Mouse (Mus musculus): ENCODE data around the gene Pon3.

Pon3 gene

DNA sequence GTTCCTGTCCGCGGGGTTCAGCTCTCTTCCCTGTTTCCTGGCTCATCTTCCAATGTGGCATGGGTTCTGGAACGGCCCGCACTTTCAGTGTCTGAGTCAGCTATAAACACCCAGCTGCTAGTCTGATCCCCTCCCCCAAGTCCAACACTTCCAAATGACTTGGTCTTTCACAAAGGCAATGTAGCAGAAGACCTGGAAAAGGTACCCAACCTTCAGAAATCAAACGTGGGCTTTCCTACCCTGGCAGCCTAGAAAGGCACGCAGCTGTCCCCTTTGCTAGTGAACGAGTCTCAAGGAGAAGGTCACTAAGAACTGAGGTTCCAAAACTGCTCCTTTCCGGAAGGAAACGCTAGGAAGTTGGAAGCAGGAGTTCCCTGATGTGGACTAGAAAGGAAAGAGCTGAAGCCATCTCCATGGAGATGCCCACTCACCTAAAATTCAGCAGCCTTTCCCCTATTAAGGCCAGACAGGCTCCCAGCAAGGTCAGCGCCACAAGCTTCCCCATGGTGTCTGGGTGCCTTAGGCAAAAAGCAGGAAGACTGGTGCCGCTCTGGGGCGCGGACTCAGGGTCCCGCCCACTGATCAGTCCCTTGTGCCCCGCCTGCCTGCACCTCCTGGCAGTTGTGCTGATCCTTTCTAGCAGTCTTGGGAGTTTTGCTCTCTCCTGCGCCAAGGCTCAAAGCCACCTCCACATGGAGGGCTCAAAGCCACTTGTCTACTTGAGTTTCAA lies at the start of gene Pon3:
Pon3 (minus strand) TSS at position 565 of the 730 bp plus-strand sequence.
- peak; percentile 49 for DNase-seq (ENCODE audit: low spot score)

- no peak for DNase-seq (ENCODE audit: low spot score)
Measured at GRCm38 (mm10) chr6:5304956-5305355, 48.9 kb upstream of the Pon3 start.

DNA sequence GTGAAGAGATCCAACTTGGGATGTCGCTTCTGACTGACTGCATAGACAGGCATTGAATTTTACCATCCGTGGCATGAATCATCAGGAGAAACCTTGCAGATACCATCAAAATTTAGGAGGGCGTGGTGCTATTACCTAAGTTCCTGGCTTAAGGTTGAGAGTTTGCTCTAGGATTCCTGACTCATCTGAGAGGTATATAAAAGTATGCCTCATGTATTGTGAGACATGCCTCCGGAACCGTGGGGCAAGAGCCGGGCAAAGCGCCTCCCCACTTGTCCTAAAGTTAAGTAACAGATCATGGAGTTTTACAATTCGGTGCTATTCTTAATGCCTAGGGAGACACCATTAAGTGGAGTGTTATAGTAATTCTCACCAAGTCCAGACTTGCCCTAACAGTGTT lies 44.5 kb upstream of the Pon3 start:
- DNase-seq (ENCODE audit: low spot score): no peak

GRCm38 (mm10) chr6:5299561-5299960 lies 43.5 kb upstream of the Pon3 start:
- DNase-seq (ENCODE audit: low spot score): no peak

GRCm38 (mm10) chr6:5298092-5298554 lies 42.0 kb upstream of the Pon3 start, which contains the start of gene Pon2:
Gene Pon2 (minus strand): TSS chr6:5298455.
- DNase-seq (ENCODE audit: low spot score): peak; percentile 82

- DNase-seq (ENCODE audit: low spot score): peak; percentile 82
Measured at GRCm38 (mm10) chr6:5297321-5298091, 41.4 kb upstream of the Pon3 start.

- DNase-seq (ENCODE audit: low spot score): no peak
Measured at GRCm38 (mm10) chr6:5296067-5296466, 40.0 kb upstream of the Pon3 start.

- no peak for DNase-seq (ENCODE audit: low spot score)
Measured at GRCm38 (mm10) chr6:5294659-5295449, 38.8 kb upstream of the Pon3 start.

DNA sequence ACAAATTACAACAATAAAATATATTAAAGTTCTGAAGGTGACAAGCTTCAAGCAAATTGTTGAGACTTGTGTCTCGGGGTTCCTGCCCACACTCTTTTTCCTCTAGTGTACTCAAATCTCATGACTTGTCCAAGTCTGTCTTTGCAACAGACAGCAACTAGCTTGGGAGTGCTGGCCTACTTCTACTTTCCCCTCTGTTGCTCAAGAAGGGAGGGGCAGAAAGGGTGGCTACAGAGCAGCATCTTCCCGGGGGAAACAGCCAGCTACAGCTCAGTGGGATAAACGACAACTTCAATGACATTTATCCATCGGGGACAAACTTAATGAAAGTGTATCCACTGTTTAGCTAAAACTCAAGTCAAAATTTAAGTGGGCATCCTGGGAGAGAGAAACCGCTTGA lies 36.8 kb upstream of the Pon3 start:
- no peak for DNase-seq (ENCODE audit: low spot score)

GRCm38 (mm10) chr6:5291450-5291849 lies 35.4 kb upstream of the Pon3 start:
- DNase-seq (ENCODE audit: low spot score): no peak

DNA sequence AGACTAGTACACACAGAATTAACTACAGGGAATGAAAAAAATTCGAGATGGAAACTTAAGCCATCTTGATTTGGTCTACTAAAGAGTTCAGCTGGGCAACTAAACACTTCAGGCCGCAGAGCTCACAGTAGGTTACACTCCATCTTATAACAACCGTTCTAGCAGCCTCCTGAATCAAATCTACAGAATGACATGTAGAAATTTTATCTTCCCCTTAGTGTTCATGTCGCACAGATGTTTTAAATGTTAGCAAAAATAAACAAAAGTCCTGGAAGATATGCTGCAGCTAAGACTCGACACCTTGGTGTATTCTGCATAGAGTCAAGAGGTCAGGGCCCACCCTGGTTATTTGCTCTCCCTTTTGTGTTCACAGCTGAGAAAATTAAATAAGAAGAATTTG lies 31.8 kb upstream of the Pon3 start:
- no peak for DNase-seq (ENCODE audit: low spot score)

- no peak for DNase-seq (ENCODE audit: low spot score)
Measured at GRCm38 (mm10) chr6:5287392-5287791, 31.3 kb upstream of the Pon3 start.

DNA sequence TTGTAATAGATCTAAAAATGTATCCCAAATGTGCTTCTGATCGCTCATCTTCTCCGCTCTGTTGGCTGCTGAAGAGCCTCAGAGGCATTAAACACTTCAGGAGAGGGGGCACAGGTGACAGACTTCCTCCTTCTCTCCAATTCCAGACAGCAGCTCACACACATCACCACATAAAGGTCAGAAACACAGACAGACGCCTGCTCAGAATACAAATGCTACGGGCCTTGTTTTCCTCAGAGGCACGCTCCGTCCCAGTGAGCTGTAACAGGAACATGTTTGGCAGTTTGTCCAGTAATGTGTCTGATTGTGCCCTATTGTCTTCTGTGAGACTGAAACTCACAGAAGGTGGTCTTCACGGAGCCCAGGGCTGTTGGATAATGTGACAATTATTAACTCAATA lies 26.3 kb upstream of the Pon3 start:
- DNase-seq (ENCODE audit: low spot score): no peak

DNA sequence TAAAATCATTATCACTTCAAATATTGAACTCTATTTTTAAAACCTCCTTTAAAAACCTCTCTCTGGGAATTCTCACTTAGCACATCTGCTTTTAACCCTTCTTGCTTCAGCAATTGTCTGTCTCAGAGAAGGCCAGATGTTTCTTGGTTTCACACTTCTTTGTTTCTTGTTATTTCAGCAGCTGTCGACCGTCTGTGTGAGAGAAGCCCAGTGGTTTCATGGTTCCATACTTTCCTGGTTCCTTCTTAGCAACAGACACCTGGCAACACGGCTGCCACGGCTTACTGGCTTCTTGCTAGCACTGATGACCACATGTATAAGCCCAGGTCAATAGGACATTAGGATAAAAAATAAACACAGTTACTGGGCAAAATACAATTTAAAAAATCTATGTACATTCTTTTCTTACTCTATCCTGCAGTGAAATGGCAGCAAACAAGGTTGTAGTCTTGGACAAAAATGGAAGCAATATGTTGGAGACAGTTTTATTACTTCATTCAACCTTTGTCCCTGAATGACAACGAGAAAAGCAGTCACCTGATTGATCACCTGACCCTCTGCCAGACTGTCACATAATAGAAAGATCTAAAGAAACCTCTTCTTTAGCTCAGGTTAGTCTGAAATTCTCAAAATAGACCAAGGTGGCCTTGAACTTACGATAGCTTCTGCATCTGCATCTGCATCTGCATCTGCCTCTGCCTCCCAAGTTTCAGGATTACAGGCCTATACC lies 24.7 kb upstream of the Pon3 start:
- no peak for DNase-seq (ENCODE audit: low spot score)

DNA sequence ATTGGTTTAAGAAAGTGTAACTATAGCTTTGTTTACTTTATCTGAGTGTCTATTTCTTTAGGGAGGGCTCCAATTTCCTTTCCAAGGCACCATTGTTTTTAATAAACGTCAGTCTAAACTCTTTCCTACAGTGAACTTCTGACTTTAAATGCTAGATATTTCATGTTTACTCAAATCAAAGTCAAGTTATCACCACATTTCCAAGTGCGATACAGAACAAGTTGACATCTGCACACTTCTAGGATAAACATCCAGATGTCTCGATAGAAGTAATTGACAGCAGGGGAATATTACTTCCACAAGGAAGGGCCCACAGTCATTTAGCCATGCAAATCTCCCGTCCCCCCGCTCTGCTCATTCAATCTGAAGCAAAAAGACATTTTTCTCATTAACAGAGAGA lies 21.9 kb upstream of the Pon3 start:
- DNase-seq (ENCODE audit: low spot score): no peak

DNA sequence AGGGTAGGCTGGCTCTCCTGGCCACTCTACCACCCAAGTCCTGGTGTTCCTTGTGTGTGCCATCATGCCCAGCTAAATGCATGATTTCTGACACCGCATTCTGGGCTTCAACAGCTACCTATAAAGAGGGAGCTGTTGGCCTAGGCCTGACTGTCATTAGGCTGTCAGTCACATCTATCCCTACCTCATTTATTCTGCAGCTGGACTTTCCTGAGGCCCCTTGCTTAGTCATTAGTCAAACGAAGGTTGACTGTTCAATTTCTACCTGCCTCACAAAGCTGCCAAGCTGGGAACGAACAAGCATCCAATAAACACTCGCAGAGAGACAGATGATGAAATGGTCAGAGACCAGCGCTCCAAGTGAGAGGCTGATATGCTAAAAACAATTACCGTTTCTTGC lies 13.6 kb upstream of the Pon3 start:
- no peak for DNase-seq (ENCODE audit: low spot score)

DNA sequence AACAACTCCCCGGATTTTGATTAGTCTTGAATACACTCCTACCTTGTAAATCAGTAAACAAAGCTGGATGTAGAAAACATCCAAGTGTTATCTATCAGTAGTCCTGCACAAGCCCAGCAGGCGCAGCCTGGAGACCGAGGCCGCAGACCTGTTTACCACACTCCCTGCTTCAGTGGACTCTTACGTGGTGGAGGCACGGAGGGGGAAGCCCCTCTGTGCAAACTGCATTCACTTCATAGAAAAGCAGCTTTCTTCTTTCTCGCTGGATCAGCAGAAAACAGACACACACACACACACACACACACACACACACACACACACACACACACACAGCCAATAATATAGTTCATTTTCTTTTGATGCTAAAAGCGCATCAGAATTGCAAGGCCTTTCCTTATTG lies 8.7 kb upstream of the Pon3 start:
- no peak for DNase-seq (ENCODE audit: low spot score)

DNA sequence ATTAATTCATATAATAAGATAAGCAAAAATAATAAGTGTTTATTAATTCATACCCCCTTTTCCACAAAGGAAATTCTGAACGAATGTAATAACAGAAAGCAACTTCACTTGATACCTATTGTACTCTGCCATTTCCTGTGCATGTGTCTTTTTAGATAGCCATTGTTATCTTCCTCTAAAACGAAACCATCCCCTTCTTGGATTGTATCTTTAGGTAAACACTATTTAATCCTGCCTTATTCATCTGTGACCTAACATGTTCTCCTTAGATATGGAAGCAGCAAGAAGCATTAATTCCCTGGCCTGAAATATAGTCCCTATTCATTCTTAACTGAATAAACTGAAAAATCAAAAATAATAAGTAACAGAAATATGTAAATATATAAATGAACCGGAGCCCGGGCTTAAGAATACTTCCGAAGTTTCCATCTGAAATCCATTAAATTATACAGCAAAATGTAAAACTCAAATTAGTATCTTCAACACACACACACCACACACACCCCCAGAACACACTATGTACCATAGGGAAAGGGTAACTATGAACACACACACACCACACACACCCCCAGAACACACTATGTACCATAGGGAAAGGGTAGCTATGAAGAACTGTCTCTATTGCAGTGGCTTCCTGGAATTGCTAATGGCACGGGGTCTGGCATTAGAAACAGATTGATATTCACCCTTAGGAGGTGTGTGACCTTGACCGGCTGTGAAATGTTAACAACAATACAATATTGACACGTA lies 7.3 kb upstream of the Pon3 start:
- DNase-seq (ENCODE audit: low spot score): no peak

DNA sequence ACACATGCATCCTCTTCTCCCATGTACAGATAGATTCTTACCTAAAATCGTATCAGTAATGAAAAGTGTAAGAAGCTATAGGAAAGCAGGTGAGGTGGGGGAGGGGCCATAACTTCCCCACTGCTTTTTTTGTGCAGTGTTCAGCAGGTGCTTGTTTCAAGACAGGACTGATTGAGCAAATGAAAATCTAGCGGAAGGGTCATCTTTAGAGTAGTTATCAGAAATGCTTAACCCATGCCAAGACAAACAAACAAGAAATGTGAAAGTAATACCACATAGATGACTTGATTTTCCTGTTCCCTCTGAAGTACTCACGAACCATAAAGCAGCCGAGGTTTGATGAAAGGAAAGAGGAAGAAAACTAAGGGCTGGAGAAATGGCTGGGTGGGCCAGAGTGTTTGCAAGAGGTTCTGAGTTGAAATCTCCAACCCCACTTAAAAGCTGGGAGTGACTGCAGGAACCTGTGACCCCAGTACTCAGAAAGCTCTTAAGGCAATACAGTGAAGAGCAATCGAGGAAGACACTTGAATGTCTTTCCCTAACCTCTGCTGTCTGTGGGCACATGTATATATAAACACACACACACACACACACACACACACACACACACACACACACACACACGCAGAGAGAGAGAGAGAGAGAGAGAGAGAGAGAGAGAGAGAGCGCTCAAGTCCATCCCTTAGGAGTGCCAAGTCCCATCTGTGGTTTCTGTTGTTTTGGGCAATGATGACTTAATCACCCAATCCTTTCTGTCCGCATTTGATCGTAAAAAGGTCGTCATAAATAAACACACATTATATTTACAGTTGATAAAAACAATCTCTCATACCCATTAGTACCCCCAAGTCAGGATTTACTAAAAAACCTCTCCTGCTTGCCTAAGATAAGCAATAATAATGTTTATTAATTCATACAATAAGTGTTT lies 6.5 kb upstream of the Pon3 start:
- no peak for DNase-seq (ENCODE audit: low spot score)

DNA sequence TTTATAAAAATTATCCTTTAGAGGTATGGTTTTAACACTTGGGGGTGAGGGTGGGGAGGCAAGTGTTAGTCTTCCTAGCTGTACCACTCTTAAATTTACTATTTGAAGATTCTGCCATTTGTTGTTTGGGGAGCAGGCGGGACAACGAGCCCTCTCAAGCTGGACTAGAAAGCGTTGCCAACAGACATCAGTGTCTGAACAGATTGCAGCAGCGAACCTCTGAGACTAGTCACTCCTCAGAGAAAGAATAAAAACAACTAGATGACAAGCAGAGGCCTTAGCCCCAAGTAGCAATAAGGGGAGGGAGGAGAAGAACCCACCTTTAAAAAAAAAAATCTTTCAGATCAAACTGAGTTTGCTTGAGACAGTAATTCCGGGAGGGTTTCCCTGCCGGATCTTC lies 795 bp downstream of the Pon3 start:
- no peak for DNase-seq (ENCODE audit: low spot score)

Data from yolk sac, embryonic 10.5 days (tissue).